Mouse (Mus musculus): ENCODE measurements around the gene Klc1. TPM values are rescaled to one million over a fixed set of nuclear protein-coding genes. Genes with fewer than 3 reads are reported as not detected.
A peak's percentile ranks its signal among the peaks of the same experiment; 100 is the strongest.
"Not testable (repeated sequence)": the region's sequence is repeated elsewhere in the genome, so short reads cannot be mapped to it uniquely, and the experiment has no call there.

The Klc1 gene
- polyA plus RNA-seq (2012; rRNA removed) = 500 and 599 TPM in 2 replicates

DNA sequence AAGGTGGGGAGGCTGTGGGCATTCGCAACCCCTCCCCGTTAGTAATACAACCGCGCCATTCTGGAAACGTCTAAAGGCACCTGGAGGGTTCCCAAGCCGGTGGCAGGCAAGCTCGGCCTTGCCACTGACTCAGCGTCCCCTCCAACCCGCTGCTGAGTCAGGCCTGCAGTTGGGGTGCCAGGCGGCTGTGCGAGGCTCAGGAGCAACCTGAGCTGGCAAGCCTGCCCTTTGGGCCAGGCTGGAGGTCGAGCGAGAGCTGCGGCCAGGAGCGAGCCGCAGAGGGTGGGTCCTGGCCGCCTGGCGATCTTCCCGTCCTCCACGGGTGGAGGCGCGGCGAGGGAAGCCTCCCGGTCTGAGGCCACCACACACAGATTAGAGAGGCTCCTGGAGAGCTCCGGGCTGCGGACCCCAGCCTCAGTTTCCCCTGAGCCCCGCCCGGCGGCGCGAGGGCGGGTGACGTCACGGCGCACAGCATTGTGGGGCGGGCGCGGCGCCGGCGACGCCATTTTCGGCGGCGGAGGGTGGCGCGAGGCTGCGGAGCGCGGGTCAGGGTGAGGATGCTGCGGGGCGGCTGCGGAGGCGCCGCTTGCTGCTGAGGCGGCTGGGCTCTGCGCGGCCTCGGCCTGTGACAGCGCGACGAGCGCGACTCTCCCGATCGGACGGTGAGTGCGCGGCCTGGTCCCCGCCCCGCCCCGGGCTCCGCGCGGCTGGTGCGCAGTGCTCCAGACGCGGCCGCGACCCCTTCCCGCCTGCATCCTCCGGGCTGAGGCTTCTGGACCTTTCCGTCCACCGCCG, at the start of gene Klc1:
Gene Klc1 (plus strand): TSS at position 469 of the 795 bp plus-strand sequence.
- TF ChIP-seq POLR2A (IDR thresholded peaks at IDR 0.05; ENCODE audit: borderline replicate concordance, extremely low read depth, insufficient read depth, insufficient read length, poor library complexity, severe bottlenecking) (peak; percentile 99), CTCF (IDR thresholded peaks at IDR 0.05; ENCODE audit: borderline replicate concordance, extremely low read depth, insufficient read depth, insufficient read length) (no peak)
- DNase-seq (ENCODE audit: low read depth) = peak; percentile 86

- no peak for DNase-seq (ENCODE audit: low read depth)
- TF ChIP-seq POLR2A (IDR thresholded peaks at IDR 0.05; ENCODE audit: borderline replicate concordance, extremely low read depth, insufficient read depth, insufficient read length, poor library complexity, severe bottlenecking) (no peak), CTCF (IDR thresholded peaks at IDR 0.05; ENCODE audit: borderline replicate concordance, extremely low read depth, insufficient read depth, insufficient read length) (no peak)
These were observed 48.6 kb upstream of the Klc1 start for GRCm38 (mm10) chr12:111710091-111710490.

GRCm38 (mm10) chr12:111712476-111712875, 46.2 kb upstream of the Klc1 start:
- TF ChIP-seq CTCF (IDR thresholded peaks at IDR 0.05; ENCODE audit: borderline replicate concordance, extremely low read depth, insufficient read depth, insufficient read length) (no peak), POLR2A (IDR thresholded peaks at IDR 0.05; ENCODE audit: borderline replicate concordance, extremely low read depth, insufficient read depth, insufficient read length, poor library complexity, severe bottlenecking) (no peak)
- DNase-seq (ENCODE audit: low read depth) = peak; percentile 22

DNA sequence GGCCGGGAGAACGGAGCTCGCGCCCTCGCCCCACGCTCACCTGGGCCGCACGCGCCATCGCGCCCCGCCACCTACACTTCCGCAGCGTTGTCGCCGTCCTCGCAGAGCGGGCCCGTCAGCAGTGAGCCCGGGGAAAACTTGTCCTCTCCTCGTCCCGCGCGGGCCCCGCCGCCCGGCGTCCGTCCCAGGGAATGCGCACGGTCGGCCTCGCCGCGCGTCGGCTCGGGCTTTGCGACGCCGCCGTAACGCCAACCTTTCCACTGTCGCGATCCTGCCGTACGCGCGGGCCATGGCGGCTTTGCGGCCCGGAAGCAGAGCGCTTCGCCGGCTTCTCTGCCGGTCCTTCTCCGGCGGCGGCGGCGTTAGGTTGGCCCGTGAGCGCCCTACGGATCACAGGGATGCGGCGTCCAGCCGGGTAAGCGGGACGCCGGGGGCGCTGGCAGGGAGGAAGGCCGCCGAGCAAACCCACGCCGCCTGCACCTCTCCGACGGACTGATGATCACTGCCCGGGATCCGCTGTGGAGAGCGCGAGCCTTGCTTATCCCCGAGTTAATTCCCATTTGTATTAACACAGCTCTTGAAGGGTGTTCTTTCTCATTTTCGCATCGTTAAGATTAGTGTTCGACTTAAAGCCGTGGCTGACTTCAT, 45.5 kb upstream of the Klc1 start, which contains the start of the genes Bag5 and Apopt1:
Gene Bag5 (minus strand): TSS at position 254 of the 648 bp plus-strand sequence.
Gene Apopt1 (plus strand): TSS at position 258 of the 648 bp plus-strand sequence.
- peak; percentile 98 for DNase-seq (ENCODE audit: low read depth)
- TF ChIP-seq CTCF (IDR thresholded peaks at IDR 0.05; ENCODE audit: borderline replicate concordance, extremely low read depth, insufficient read depth, insufficient read length) (no peak), POLR2A (IDR thresholded peaks at IDR 0.05; ENCODE audit: borderline replicate concordance, extremely low read depth, insufficient read depth, insufficient read length, poor library complexity, severe bottlenecking) (peak; percentile 83)

DNA sequence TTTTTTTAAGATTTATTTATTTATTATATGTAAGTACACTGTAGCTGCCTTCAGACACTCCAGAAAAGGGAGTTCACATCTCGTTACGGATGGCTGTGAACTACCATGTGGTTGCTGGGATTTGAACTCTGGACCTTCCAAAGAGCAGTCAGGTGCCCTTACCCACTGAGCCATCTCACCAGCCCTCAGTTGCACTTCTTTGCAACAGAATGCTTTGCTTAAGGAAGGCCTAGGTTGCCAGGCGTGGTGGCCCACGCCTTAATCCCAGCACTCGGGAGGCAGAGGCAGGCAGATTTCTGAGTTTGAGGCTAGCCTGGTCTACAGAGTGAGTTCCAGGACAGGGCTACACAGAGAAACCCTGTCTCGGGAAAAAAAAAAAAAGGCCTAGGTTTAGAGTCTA, 44.8 kb upstream of the Klc1 start:
- DNase-seq (ENCODE audit: low read depth) = not testable (repeated sequence)

- DNase-seq (ENCODE audit: low read depth) = no peak
- TF ChIP-seq POLR2A (IDR thresholded peaks at IDR 0.05; ENCODE audit: borderline replicate concordance, extremely low read depth, insufficient read depth, insufficient read length, poor library complexity, severe bottlenecking) = no peak
- TF ChIP-seq CTCF (IDR thresholded peaks at IDR 0.05; ENCODE audit: borderline replicate concordance, extremely low read depth, insufficient read depth, insufficient read length) = no peak
These were observed 42.1 kb upstream of the Klc1 start for GRCm38 (mm10) chr12:111716505-111716904.

- peak; percentile 34 for DNase-seq (ENCODE audit: low read depth)
- no peak for TF ChIP-seq POLR2A (IDR thresholded peaks at IDR 0.05; ENCODE audit: borderline replicate concordance, extremely low read depth, insufficient read depth, insufficient read length, poor library complexity, severe bottlenecking)
- TF ChIP-seq CTCF (IDR thresholded peaks at IDR 0.05; ENCODE audit: borderline replicate concordance, extremely low read depth, insufficient read depth, insufficient read length) = no peak
These were observed 40.0 kb upstream of the Klc1 start for GRCm38 (mm10) chr12:111718656-111719055.

DNA sequence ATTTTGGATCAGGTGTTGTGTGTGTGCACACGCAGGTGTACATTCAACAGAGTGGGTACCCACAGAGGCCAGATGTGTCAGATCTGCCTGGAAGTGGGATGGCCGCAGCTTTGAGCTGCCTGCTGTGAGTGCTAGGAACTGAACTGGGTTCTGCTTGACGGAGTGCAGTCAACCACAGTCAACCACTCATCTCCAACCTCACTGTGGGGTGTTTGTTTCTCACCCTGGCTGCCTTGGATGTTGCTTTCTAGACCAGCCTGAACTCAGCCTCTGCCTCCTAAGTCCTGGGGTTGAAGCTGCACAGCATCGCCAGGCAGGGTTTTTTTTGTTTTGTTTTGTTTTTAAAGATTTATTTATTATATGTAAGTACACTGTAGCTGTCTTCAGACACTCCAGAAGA, 38.4 kb upstream of the Klc1 start:
- DNase-seq (ENCODE audit: low read depth) = no peak
- TF ChIP-seq POLR2A (IDR thresholded peaks at IDR 0.05; ENCODE audit: borderline replicate concordance, extremely low read depth, insufficient read depth, insufficient read length, poor library complexity, severe bottlenecking) (no peak), CTCF (IDR thresholded peaks at IDR 0.05; ENCODE audit: borderline replicate concordance, extremely low read depth, insufficient read depth, insufficient read length) (no peak)

DNA sequence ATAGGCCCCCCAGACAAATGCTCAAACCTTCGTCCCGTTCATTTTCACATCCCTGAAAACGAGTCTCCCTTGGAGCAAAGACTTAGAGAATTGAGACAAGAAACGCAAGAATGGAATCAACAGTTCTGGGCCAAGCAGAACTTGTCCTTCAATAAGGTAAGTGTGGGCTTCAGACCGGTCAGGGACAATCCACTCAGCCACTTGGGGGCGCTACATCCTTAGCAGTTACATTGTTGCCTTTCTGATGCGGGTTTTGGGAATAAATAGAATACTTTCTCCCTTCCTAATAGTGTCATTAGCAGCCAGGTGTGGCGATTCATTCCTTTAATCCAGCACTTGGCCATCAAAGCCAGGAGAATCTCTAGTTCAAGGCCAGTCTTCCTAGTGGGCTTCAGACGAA, 36.0 kb upstream of the Klc1 start:
- TF ChIP-seq CTCF (IDR thresholded peaks at IDR 0.05; ENCODE audit: borderline replicate concordance, extremely low read depth, insufficient read depth, insufficient read length) (peak; percentile 46; the same call in 1 of the 2 replicates), POLR2A (IDR thresholded peaks at IDR 0.05; ENCODE audit: borderline replicate concordance, extremely low read depth, insufficient read depth, insufficient read length, poor library complexity, severe bottlenecking) (no peak)
- DNase-seq (ENCODE audit: low read depth) = no peak

- peak; percentile 56 for DNase-seq (ENCODE audit: low read depth)
- no peak for TF ChIP-seq CTCF (IDR thresholded peaks at IDR 0.05; ENCODE audit: borderline replicate concordance, extremely low read depth, insufficient read depth, insufficient read length)
These were observed 33.9 kb upstream of the Klc1 start for GRCm38 (mm10) chr12:111724638-111725337.

- TF ChIP-seq CTCF (IDR thresholded peaks at IDR 0.05; ENCODE audit: borderline replicate concordance, extremely low read depth, insufficient read depth, insufficient read length) (no peak), POLR2A (IDR thresholded peaks at IDR 0.05; ENCODE audit: borderline replicate concordance, extremely low read depth, insufficient read depth, insufficient read length, poor library complexity, severe bottlenecking) (no peak)
- DNase-seq (ENCODE audit: low read depth) = no peak
These were observed 33.1 kb upstream of the Klc1 start for GRCm38 (mm10) chr12:111725338-111726121.

Data from brain, embryonic 14.5 days (tissue).